Mouse (Mus musculus): ENCODE results near the gene Lpin3.

Lpin3 gene

GRCm38 (mm10) chr2:160880453-160881195, at the start of gene Lpin3:
Lpin3 (plus strand) TSS chr2:160880670.
- DNase-seq, result no peak

GRCm38 (mm10) chr2:160840838-160841237, 39.6 kb upstream of the Lpin3 start:
- no peak for DNase-seq

- no peak for DNase-seq
Observed at GRCm38 (mm10) chr2:160847664-160848063, 32.8 kb upstream of the Lpin3 start.

- no peak for DNase-seq
Observed at GRCm38 (mm10) chr2:160848186-160848585, 32.3 kb upstream of the Lpin3 start.

- DNase-seq, result no peak
Observed at GRCm38 (mm10) chr2:160849617-160850240, 30.7 kb upstream of the Lpin3 start.

GRCm38 (mm10) chr2:160850360-160850759, 30.1 kb upstream of the Lpin3 start:
- DNase-seq, result no peak

- no peak for DNase-seq
Observed at GRCm38 (mm10) chr2:160854687-160855086, 25.8 kb upstream of the Lpin3 start.

- no peak for DNase-seq
Observed at GRCm38 (mm10) chr2:160856359-160857102, 23.9 kb upstream of the Lpin3 start.

GRCm38 (mm10) chr2:160860363-160860762, 20.1 kb upstream of the Lpin3 start:
- DNase-seq, result no peak

- no peak for DNase-seq
Observed at GRCm38 (mm10) chr2:160864112-160864511, 16.4 kb upstream of the Lpin3 start.

- no peak for DNase-seq
Observed at GRCm38 (mm10) chr2:160865266-160865665, 15.2 kb upstream of the Lpin3 start.

GRCm38 (mm10) chr2:160869446-160869845, 11.0 kb upstream of the Lpin3 start:
- DNase-seq, result no peak

GRCm38 (mm10) chr2:160871310-160871709, 9.2 kb upstream of the Lpin3 start:
- DNase-seq, result no peak

- DNase-seq, result peak; percentile 85
Observed at GRCm38 (mm10) chr2:160872395-160872794, 8.1 kb upstream of the Lpin3 start.

- peak; percentile 92 for DNase-seq
Observed at GRCm38 (mm10) chr2:160872890-160873382, 7.5 kb upstream of the Lpin3 start, which contains the start of gene Zhx3. Zhx3 (minus strand) TSS chr2:160872998.

- DNase-seq, result no peak
Observed at GRCm38 (mm10) chr2:160874231-160874877, 6.1 kb upstream of the Lpin3 start.

GRCm38 (mm10) chr2:160876115-160876514, 4.4 kb upstream of the Lpin3 start:
- DNase-seq, result no peak

- no peak for DNase-seq
Observed at GRCm38 (mm10) chr2:160881462-160882101, 1.1 kb downstream of the Lpin3 start.

GRCm38 (mm10) chr2:160882436-160882835, 2.0 kb downstream of the Lpin3 start:
- DNase-seq, result no peak

- no peak for DNase-seq
Observed at GRCm38 (mm10) chr2:160883912-160884311, 3.4 kb downstream of the Lpin3 start.

GRCm38 (mm10) chr2:160884830-160885229, 4.4 kb downstream of the Lpin3 start:
- peak; percentile 62 for DNase-seq

- no peak for DNase-seq
Observed at GRCm38 (mm10) chr2:160886221-160886620, 5.8 kb downstream of the Lpin3 start.

Measured in liver (tissue).